Mouse (Mus musculus) embryonic facial prominence, embryonic 11.5 days (tissue): ENCODE measurements around the gene Fam133b. TPM values are rescaled to one million over a fixed set of nuclear protein-coding genes. Genes with fewer than 3 reads are reported as not detected.
"Not testable (repeated sequence)": the region's sequence is repeated elsewhere in the genome, so short reads cannot be mapped to it uniquely, and the experiment has no call there.

ENCODE experiments used
- ATAC-seq: fragments of 200-750 bp; cut with Nextera tagmentation; replicated peaks from 2 replicates; pipeline ENCODE4 v1.8.0; 2017; ENCODE audit warnings: low read depth; ENCODE audit not compliant: insufficient number of reproducible peaks, low FRiP score, low TSS enrichment
- DNase-seq: peaks from one replicate; pipeline ENCODE4 v3.0.0-alpha.2; 2015; ENCODE audit warnings: low spot score
- H3K27ac ChIP-seq: fragments of 300-500 bp; sonication (generic); replicated peaks from 2 replicates; pipeline ENCODE4 v1.5.1; 2014; ENCODE audit warnings: mild to moderate bottlenecking, low read depth, low read length, control low read depth
- H3K27me3 ChIP-seq: fragments of 300-500 bp; sonication (generic); 2 replicates; pipeline ENCODE4 v1.6.1; 2014; ENCODE audit warnings: mild to moderate bottlenecking, low read length, moderate library complexity, mixed read lengths; ENCODE audit not compliant: control insufficient read depth, insufficient read depth
- H3K36me3 ChIP-seq: fragments of 300-500 bp; sonication (generic); replicated peaks from 2 replicates; pipeline ENCODE4 v1.6.1; 2014; ENCODE audit warnings: low read depth, mild to moderate bottlenecking, low read length, moderate library complexity, mixed read lengths; ENCODE audit not compliant: control insufficient read depth, insufficient read depth
- H3K4me1 ChIP-seq: fragments of 300-500 bp; sonication (generic); 2 replicates; pipeline ENCODE4 v1.6.1; 2014; ENCODE audit warnings: low read length, mixed read lengths; ENCODE audit not compliant: control insufficient read depth, insufficient read depth
- H3K4me2 ChIP-seq: fragments of 300-500 bp; sonication (generic); 2 replicates; pipeline ENCODE4 v1.6.1; 2014; ENCODE audit warnings: low read depth, mild to moderate bottlenecking, control low read depth, low read length, moderate library complexity
- H3K4me3 ChIP-seq: fragments of 300-500 bp; sonication (generic); 2 replicates; pipeline ENCODE4 v1.5.1; 2014; ENCODE audit warnings: low read depth, low read length, control low read depth
- H3K9ac ChIP-seq: fragments of 300-500 bp; sonication (generic); replicated peaks from 2 replicates; pipeline ENCODE4 v1.6.1; 2014; ENCODE audit warnings: mild to moderate bottlenecking, control low read depth, low read length
- H3K9me3 ChIP-seq: fragments of 300-500 bp; sonication (generic); replicated peaks from 2 replicates; pipeline ENCODE4 v1.6.1; 2016; ENCODE audit warnings: mild to moderate bottlenecking, low read length, inconsistent platforms, mixed read lengths; ENCODE audit not compliant: control insufficient read depth
- WGBS: fragments of 180-500 bp; shearing (Covaris S2); extraction: QIAGEN DNeasy Blood & Tissue Kit; methylation state at CpG from one replicate; pipeline ENCODE4 v1.1.7; 2014; 5-methylcytosine and 5-hydroxymethylcytosine counted together
- polyA plus RNA-seq: library from polyadenylated mRNA; unstranded; fragments of >200 nt; fragmentation: Nextera tagmentation; extraction: Ambion mirVana; gene quantifications from 2 replicates; pipeline ENCODE4 v1.2.1, GENCODE M21; 2014

The Fam133b gene
- polyA plus RNA-seq, 1 experiment from 2014 or later, result 39.2 TPM

DNA sequence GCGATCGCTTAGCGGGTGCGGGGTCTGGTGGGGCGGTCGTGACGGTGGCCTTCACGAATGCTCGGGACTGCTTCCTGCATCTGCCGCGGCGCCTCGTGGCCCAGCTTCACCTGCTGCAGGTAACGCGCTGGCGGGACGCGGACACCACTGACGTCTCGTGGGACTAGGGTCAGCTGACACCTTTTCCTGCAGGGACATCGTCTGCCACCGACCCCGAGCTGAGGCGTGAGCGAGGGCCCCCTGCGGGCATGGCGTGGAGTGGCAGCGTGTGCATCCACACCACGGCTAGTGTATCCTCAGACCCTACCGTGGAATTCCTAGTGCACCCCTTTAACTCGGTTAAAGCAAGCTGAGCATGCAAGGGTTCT lies 52.8 kb downstream of the Fam133b start, which contains the start of gene Rbm48:
Gene Rbm48, minus strand, starts transcription at position 187 of the 368 bp plus-strand sequence.
- DNase-seq (peak; percentile 82), ATAC-seq (peak; percentile 85)
- no peaks in the 10 kb centered on the region for H3K27me3 ChIP-seq
- no peaks in the 10 kb centered on the region for H3K4me1 ChIP-seq
- no peaks in the 10 kb centered on the region for H3K36me3 ChIP-seq
- peak within 1 kb of the TSS; percentile 72 for H3K4me2 ChIP-seq
- no peak within 1 kb of the TSS for H3K27ac ChIP-seq
- peak within 1 kb of the TSS; percentile 56 for H3K4me3 ChIP-seq
- H3K9ac ChIP-seq, result peak within 1 kb of the TSS; percentile 74
- no peaks in the 10 kb centered on the region for H3K9me3 ChIP-seq
- under 1% methylated on average over 29 of the region's 31 CpGs for WGBS

DNA sequence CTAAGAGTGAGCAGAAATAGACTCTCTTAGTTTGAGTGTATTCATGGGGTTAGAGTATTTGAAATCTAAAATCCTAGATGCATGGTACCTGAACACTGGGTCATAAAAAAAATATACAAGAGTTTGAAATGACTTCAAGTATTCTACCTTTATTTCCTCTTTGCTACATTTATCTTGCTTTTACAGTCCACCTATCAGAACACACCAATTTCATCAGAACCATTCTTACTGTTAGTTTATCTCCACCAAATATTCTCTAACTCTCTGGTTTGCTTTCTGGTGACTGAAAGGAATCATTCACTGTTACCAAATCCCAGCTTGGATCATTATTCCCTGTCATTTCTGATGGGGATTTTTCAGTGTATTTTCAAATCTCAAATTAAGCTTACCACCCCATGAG lies 53.5 kb downstream of the Fam133b start:
- DNase-seq (no peak), ATAC-seq (no peak)
- Histone ChIP-seq H3K27me3 (no peaks in the 10 kb centered on the region), H3K4me1 (no peaks in the 10 kb centered on the region), H3K27ac (no peak overlapping the region), H3K4me3 (peak overlapping the region; percentile 56; the same call in 1 of the 2 replicates), H3K9ac (no peak overlapping the region), H3K9me3 (no peaks in the 10 kb centered on the region), H3K4me2 (peak overlapping the region; percentile 71; the same call in 1 of the 2 replicates), H3K36me3 (no peaks in the 10 kb centered on the region)

DNA sequence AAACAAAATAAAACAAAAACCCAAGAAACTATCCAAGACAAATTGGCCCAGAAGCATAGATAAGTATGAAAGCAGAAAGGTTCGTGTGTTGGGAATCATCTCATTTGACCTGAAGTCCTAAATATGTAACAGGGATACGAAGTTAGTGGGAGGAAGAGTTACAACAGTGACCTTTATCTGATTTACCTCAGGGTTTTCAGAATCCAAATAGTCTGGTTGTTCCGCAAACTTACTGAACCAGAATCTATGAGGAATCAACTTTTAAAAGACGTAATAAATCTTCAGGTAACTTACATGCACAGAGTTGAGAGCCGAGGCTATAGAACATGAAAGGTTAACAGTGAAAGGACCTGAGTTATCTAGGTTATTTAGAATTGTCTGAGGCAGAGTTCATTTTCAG lies 55.1 kb downstream of the Fam133b start:
- H3K27me3 ChIP-seq, result no peaks in the 10 kb centered on the region
- DNase-seq, result no peak
- no peaks in the 10 kb centered on the region for H3K36me3 ChIP-seq
- no peak overlapping the region for H3K4me3 ChIP-seq
- no peak overlapping the region for H3K9ac ChIP-seq
- no peak overlapping the region for H3K27ac ChIP-seq
- no peaks in the 10 kb centered on the region for H3K4me1 ChIP-seq
- no peaks in the 10 kb centered on the region for H3K9me3 ChIP-seq
- 92% methylated on average over 5 of the region's 5 CpGs for WGBS
- no peak overlapping the region for H3K4me2 ChIP-seq
- no peak for ATAC-seq

- Histone ChIP-seq H3K36me3 (0 out of 2 replicates have a peak, but pooled peaks cover under 1% of the 10 kb centered on the region), H3K4me1 (no peaks in the 10 kb centered on the region), H3K27me3 (no peaks in the 10 kb centered on the region), H3K4me3 (no peak overlapping the region), H3K9ac (no peak overlapping the region), H3K27ac (no peak overlapping the region), H3K9me3 (no peaks in the 10 kb centered on the region), H3K4me2 (no peak overlapping the region)
- DNase-seq (no peak), ATAC-seq (no peak)
- 85% methylated on average over 1 of the region's 1 CpGs for WGBS
These were observed 56.7 kb downstream of the Fam133b start for GRCm38 (mm10) chr5:3600298-3600697.

- no peaks in the 10 kb centered on the region for H3K9me3 ChIP-seq
- no peak overlapping the region for H3K4me3 ChIP-seq
- H3K27ac ChIP-seq, result no peak overlapping the region
- H3K36me3 ChIP-seq, result peaks cover 3% of the 10 kb centered on the region; the same call in 1 of the 2 replicates
- H3K27me3 ChIP-seq, result no peaks in the 10 kb centered on the region
- WGBS, result 87% methylated on average over 3 of the region's 3 CpGs
- no peak overlapping the region for H3K9ac ChIP-seq
- DNase-seq (no peak), ATAC-seq (no peak)
- no peak overlapping the region for H3K4me2 ChIP-seq
- H3K4me1 ChIP-seq, result no peaks in the 10 kb centered on the region
These were observed 57.2 kb downstream of the Fam133b start for GRCm38 (mm10) chr5:3600790-3601189.

- no peak for ATAC-seq
These were observed 63.5 kb downstream of the Fam133b start for GRCm38 (mm10) chr5:3607114-3607513.

DNA sequence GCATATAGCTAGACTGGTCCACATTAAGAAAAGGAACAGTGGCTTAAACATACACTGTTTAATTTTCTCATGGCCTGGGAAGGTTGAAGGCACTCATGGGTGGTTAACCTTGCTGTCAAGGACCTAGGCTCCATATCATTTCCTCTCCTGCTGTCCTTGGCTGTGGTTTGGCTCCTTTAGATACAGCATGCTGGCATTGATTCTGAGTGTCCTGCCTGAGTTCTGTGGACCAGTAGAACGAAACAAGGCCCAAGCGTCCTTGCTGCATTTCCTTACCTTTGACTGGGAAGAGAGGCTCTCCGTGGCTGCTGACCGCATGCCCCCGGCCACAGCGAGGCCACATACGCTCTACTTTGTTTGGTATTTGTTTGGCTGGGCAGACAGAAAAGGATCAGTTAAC lies 65.6 kb downstream of the Fam133b start:
- H3K4me1 ChIP-seq, result no peaks in the 10 kb centered on the region
- H3K9ac ChIP-seq, result no peak overlapping the region
- no peaks in the 10 kb centered on the region for H3K9me3 ChIP-seq
- no peaks in the 10 kb centered on the region for H3K27me3 ChIP-seq
- WGBS, result 97% methylated on average over 7 of the region's 7 CpGs
- H3K27ac ChIP-seq, result no peak overlapping the region
- H3K4me3 ChIP-seq, result no peak overlapping the region
- H3K4me2 ChIP-seq, result no peak overlapping the region
- ATAC-seq (no peak), DNase-seq (no peak)
- H3K36me3 ChIP-seq, result peaks cover 3% of the 10 kb centered on the region; the same call in 1 of the 2 replicates

More at GRCm38 (mm10) chr5:3607114-3607513, 63.5 kb downstream of the Fam133b start:
- H3K4me2 ChIP-seq, result no peak overlapping the region
- 95% methylated on average over 9 of the region's 9 CpGs for WGBS
- H3K9me3 ChIP-seq, result no peaks in the 10 kb centered on the region
- no peak for DNase-seq
- no peaks in the 10 kb centered on the region for H3K4me1 ChIP-seq
- no peak overlapping the region for H3K27ac ChIP-seq
- H3K27me3 ChIP-seq, result no peaks in the 10 kb centered on the region
- peaks cover 3% of the 10 kb centered on the region; the same call in 1 of the 2 replicates for H3K36me3 ChIP-seq
- H3K9ac ChIP-seq, result no peak overlapping the region
- H3K4me3 ChIP-seq, result no peak overlapping the region

GRCm38 (mm10) chr5:3611835-3612234 lies 68.2 kb downstream of the Fam133b start:
- H3K4me3 ChIP-seq, H3K27ac ChIP-seq, H3K9me3 ChIP-seq, ATAC-seq, DNase-seq, H3K9ac ChIP-seq, H3K27me3 ChIP-seq, H3K4me1 ChIP-seq, H3K36me3 ChIP-seq, H3K4me2 ChIP-seq: not testable (repeated sequence)
- 84% methylated on average over 2 of the region's 2 CpGs for WGBS
